Mouse (Mus musculus) cerebellum, adult 2 months (tissue): Measurements from ENCODE around the gene Lkaaear1.

ENCODE experiments used
- CTCF ChIP-seq: fragments of 200-500 bp; IDR thresholded peaks from 2 replicates; pipeline ENCODE4 v1.5.1; 2011; ENCODE audit warnings: low read depth, mild to moderate bottlenecking, control low read depth, low read length, moderate library complexity, borderline replicate concordance; ENCODE audit not compliant: insufficient read depth
- POLR2A ChIP-seq: fragments of 200-500 bp; IDR thresholded peaks from 2 replicates; pipeline ENCODE4 v1.6.1; 2011; ENCODE audit warnings: low read length, control low read depth, borderline replicate concordance; ENCODE audit not compliant: insufficient read depth

DNA sequence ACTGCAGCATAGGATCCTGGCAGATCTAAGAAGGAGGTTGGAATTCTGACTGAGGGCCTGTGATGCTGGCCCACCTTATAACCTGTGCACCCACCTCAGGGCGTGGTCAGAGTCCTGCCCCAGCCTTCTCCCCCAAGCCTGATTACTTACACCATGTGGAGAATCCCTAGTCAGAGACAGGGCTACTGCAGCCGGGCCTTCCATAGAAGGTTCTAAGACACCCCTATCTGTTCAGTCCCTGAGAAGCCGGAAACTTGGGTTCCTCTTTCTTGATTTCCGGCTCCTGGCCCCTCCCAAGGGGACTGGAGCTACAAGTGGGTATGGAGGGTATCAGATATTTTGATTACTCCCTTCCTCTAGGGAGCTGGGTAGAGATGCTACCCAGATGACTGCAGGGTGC, 6.7 kb downstream of the Lkaaear1 start:
- TF ChIP-seq CTCF (no peak), POLR2A (no peak)
